Mouse (Mus musculus): ENCODE data around the gene Olfr78.

DNA sequence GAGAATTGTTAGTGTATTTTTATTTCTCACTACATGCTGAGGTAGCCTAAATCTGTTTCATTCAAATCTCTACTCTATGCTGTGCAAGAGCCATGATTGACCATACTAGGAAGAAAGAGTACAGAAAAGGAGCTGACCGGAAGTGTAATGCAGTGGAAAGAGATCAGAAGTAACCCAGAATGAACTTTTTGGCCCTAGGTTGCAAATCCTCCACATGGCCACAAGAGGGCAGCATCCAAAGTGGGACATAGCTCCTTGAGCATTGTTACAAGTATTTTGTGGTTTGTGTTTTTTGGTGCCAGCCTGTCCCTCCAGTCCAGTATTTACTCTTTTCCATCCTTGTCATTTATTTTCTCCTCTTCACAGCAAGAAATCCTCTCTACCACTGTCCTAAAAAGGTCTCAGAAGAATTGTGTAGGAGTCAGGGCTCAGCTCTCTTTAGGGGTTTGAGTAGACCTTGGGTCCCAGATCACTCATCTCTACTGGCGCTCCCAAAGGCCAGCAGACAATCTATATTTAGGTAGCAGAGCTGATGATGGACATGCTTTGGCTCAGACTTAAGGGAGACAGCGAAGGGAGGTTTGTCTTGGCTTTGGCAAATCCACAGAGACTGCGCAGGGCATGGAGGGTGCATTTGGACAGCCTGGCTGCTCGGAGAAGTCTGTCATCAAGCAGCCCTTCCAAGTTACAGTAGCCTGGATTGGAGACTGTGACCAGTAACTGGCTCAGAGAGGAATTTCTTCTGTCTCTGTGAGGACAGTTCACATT lies 63.7 kb downstream of the Olfr78 start, which contains the start of gene Olfr557:
- TF ChIP-seq CTCF (IDR thresholded peaks at IDR 0.05; ENCODE audit: control insufficient read depth, insufficient read depth, insufficient read length), result peak; percentile 52
- TF ChIP-seq MYOG (IDR thresholded peaks at IDR 0.05; ENCODE audit: control insufficient read depth, extremely low read depth, insufficient read length), result no peak
- TF ChIP-seq USF1 (IDR thresholded peaks at IDR 0.05; ENCODE audit: low read depth), result no peak
- no peak for TF ChIP-seq MAX (IDR thresholded peaks at IDR 0.05)
- no peak for TF ChIP-seq MYOD1 (IDR thresholded peaks at IDR 0.05; ENCODE audit: control insufficient read depth, insufficient read length, low read depth)
- no peak for TF ChIP-seq FOSL1 (IDR thresholded peaks at IDR 0.05; ENCODE audit: insufficient read depth, low read length, poor library complexity, severe bottlenecking)
